Mouse (Mus musculus) layer of hippocampus, postnatal 36 days (tissue): Measurements from ENCODE around the gene Ptprf. TPM values are rescaled to one million over a fixed set of nuclear protein-coding genes. Genes with fewer than 3 reads are reported as not detected.
A peak's percentile ranks its signal among the peaks of the same experiment; 100 is the strongest.

Source experiments
- DNase-seq, 2 experiments: peaks; one replicate each; pipeline ENCODE4 v3.0.0; 2022
- total RNA-seq, 2 experiments: library from RNA; stranded (reverse); gene quantifications; 2 replicates each; pipeline ENCODE4 v1.2.3; 2021

Gene Ptprf
- total RNA-seq: 10 to 100 TPM; 73.3 to 80.7 TPM

- DNase-seq: peak; percentile 69 to 77
Measured at GRCm38 (mm10) chr4:118291231-118291630, at the start of gene Ptprf. Gene Ptprf, minus strand, starts transcription at chr4:118291405.

- DNase-seq: no peak
Measured at GRCm38 (mm10) chr4:118336658-118337057, 45.5 kb upstream of the Ptprf start.

GRCm38 (mm10) chr4:118335991-118336390 is 44.8 kb upstream of the Ptprf start:
- DNase-seq: no peak

DNA sequence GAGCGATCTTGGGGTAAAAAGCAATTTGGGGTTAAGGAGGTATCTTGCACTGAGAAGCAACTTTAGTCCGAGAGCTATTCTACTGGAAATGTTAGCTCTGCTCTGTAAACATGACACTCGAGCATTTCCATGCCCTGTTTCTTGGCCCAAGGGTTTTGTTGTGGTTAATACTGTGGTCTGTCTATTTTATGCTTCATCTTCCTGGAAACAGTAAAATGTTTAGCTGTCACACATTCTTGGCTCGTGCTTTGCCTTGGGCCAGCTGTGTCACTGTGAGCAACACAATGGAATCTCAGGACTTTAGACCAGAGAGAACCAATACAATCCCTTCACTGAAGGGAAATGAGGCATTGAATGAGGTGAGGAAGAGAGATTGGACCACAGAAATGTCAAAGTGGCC is 40.6 kb upstream of the Ptprf start:
- DNase-seq: no peak

DNA sequence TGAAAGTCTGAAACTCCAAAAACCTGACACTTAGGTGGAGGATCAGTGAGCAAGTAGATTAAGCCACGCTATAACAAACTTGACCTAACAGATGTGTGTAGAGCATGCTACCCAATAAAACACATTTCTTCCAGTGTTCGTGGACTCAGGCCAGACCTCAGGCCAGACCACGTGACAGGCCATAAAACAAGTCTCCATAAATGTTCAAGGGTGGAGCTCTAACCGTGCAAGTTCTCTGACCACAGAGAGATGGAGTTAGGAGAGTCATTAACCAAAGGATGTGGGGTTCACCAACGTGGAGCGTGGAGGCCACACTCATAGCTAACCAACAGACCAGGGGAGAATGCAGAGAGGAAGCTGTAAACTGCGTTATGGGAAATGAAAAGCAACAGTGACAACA is 35.3 kb upstream of the Ptprf start:
- no peak for DNase-seq

- DNase-seq: no peak
Measured at GRCm38 (mm10) chr4:118320636-118321035, 29.4 kb upstream of the Ptprf start.

DNA sequence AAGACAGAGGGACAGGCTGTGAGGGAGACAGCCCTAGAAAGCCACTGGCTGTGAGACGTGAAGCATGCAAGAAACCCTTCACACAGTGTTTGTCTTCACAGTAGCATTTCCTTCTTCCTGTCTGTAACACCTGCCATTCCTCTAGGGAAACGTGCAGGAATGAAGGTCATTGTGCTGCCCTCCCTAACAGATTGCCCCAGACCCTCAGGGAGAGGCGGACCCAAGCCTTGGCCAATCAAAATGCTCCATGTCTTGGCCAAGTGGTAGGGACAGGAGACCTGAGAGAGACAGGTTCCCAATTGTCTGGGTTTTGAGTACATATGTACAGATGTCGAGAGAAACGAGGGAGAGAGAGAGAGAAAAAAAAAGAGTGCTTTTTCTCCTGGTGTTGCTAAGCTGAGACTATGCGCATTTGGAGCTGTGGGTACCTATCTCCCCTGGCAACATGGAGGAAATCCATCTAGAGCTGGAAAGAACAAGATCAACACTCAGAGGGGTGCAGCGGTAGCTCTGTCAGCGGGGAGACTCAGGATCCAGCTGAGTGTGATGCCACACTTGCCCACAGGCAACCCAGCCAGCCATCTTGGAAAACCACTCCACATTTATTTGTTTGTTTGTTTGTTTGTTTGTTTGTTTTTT is 28.6 kb upstream of the Ptprf start:
- no peak for DNase-seq

DNA sequence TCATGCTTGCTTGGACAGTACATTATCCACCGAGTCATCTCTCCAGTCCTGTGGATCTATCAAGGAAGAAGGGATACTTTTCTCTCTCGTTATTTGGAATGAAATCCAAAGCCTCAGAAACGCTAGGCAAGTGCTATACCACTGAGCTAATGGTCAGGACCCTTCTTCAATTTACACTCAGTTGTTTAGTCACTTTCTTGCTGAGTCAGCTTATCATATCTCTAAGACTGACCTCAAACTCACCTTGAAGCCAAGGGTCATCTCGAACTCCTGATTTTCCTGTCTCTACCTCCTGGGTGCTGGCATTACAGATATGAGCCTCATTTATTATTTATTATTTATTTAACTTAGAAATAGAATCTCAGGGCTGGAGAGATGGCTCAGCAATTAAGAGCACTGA is 25.5 kb upstream of the Ptprf start:
- no peak for DNase-seq

DNA sequence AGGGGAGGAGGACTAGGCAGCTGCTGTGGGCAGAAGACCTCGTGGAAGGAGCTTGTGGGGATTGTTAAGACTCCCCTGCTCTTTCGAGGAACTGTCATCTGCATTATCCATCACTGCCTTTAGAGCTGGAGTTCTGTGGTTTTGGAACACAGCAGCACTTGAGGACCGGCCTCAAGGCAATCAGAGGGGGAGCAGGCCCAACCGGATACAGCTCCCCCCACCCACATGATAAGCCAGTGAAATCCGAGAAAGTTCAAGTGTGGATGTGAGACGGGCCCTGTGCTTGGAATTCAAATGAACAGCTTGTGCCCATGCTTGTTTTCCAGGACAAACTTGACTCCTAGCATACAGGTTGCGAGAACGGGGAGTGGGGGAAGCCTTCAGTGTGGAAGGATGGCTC is 24.1 kb upstream of the Ptprf start:
- DNase-seq: no peak

DNA sequence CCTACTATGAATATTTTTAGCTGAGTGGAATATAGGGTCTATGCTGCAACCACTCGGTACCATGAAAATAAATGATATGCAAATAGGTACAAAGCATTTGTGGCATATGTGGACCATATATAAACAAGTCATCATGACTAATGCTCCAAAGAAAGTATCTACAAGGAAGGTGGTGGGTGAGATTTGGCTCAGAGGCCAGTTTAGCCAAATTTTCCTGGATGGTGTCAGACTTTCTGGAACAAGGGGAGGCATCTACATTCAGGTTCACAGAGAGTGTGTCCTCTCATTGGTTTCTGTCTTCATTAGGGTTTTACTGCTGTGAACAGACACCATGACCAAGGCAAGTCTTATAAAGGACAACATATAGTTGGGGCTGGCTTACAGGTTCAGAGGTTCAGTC is 19.3 kb upstream of the Ptprf start:
- no peak for DNase-seq

- DNase-seq: no peak
Measured at GRCm38 (mm10) chr4:118307533-118308263, 16.5 kb upstream of the Ptprf start.

DNA sequence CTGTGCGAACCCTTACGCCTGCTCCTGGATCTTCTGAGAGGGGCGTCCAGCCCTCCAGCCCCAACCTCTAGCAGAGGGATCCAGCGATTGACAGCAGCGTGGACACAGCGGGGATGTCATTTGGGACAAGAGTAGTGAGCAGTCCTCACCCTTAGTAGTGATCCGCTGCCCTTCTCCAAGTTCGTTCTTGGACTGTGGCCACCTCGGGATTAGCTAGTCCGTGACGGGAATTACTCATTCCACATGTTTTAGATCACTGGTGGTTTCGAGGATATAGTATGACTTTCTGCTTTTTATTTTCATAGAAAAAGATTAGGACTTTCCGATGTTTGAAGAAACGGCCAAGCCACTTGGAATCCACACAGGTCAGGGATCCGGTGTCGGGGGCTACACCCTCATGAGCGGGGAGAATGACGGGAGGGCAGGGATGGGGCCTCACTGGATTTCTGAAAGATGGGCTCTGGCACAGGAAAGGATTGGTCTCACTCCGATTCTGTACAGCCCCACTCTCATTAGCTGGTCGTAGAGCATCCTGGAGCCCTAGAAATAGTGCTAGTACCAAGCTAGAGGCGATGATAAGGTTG is 15.0 kb upstream of the Ptprf start:
- DNase-seq: no peak

- DNase-seq: no peak
Measured at GRCm38 (mm10) chr4:118304984-118305383, 13.8 kb upstream of the Ptprf start.

DNA sequence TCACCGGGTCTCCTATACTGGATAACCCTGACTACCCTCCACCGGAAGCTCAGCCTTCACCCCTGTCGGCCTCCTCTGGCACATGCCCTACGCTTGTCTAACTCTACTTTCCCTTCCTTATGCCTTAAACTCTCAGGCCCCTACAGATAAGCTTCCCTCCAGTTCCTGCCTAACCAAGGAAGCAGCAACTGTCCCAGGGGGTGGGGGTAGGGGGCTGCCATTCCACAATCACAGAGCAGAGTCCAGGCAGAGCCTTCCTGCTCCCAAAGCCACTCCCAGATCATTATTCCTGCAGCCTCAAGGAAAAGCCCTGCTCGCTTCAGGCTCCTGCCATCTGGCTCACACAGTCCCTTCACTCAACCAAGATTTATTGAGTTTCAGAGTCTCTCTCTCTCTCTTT is 6.6 kb upstream of the Ptprf start:
- DNase-seq: no peak

DNA sequence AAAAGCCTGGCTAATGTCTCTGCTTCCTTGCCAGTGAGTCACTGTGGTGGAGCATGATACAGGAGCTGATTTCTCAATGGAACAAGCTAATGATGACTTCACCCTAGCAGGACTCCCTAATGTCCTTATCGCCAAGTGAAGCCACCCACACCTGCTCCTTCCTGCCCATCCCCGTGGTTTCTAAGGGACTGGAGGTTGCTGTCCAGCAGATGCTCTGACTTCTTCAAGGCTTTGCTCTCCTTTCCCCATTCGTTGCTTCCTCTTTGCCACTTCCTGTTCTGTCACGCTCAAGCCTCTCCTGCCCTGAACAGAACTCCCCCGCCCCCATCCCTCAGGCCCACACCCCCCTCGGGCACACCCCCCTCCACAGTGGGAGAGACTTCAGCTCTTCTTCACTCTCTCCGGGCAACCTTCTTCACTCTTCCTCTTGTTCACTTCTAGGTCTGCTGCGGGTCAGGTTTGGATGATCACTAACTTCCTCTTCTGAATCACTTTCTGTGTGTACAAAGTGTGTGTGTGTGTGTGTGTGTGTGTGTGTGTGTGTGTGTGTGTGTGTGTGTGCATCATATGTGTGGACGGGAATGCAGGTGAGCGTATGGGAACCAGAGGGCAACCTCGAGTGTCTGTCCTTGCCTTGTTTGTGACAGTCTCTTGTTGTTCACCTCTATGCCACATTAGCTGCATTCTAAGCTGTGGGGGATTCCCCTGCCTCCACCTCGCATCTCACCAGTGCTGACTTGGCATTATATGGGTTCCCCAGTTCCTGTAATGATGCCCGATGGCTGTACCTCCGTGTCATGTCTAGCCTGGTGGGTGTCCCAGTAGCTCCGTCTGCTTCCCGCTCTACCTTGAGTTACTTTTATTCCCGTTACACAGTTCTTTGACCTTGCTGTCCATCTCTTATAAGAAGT is 4.7 kb upstream of the Ptprf start:
- no peak for DNase-seq

DNA sequence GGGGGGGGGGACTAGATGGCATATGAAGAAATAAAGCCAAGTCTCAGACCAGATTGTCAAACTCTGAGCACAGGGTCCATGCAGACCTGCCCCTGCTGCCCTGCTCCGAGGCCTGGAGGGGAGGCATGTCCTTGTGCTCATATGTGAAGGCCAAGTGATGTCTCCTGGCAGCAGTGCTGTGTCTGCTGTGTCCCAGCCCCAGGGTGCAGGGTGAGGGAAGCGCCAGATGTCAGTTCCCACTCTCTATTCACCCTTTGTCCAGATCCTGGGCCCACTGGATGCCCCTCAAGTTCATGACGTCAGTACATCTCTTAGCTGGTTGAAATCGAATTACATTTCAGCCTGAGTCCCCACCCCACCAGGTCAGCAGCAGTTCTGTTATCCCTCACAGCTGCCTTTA is 3.6 kb upstream of the Ptprf start:
- DNase-seq: no peak

- peak; percentile 67 to 82 for DNase-seq
Measured at GRCm38 (mm10) chr4:118292741-118293306, 1.6 kb upstream of the Ptprf start.

- DNase-seq: peak; percentile 20 to 26
Measured at GRCm38 (mm10) chr4:118290416-118291030, 682 bp downstream of the Ptprf start.

DNA sequence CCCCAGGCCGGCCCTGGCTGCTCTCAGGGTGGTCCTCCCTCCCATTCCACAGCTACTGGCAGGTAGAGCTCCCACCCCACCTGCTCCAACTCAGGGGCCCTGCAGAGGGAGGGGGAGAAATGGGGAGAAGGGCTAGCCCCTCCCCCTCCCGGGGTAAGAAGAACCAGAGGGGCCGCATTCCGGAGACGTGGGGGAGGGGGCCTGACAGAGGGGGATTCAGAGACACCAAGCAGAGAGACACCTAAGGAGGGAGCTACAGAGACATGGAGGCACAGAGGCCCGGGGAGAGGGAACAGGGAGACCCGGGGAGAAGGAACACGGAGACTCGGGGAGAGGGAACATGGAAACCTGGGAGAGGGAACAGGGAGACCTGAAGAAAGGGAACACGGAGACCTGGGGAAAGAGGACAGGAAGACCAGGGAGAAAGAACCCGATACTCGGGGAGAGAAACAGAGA is 1.2 kb downstream of the Ptprf start:
- DNase-seq: no peak

DNA sequence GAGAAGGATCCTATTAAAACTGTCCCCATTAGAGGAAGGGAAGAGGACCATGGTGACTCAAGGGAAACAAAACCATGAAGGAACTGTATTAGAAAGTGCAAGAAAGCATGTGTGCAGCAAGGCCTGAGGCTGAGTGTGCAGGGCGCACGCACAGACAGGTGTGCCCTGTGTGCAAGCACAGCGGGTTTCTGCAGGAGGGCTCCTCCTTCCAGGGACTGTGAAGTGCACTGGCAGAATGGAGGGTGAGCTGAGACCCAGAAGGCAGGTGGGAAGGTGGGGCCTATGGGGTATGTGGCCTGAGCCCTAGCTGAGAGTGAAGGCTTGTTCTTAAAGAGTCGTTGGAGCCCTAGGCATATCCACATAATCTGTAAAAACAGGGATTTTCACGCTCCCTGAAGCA is 1.9 kb downstream of the Ptprf start:
- no peak for DNase-seq

GRCm38 (mm10) chr4:118288531-118288930 is 2.7 kb downstream of the Ptprf start:
- DNase-seq: no peak

DNA sequence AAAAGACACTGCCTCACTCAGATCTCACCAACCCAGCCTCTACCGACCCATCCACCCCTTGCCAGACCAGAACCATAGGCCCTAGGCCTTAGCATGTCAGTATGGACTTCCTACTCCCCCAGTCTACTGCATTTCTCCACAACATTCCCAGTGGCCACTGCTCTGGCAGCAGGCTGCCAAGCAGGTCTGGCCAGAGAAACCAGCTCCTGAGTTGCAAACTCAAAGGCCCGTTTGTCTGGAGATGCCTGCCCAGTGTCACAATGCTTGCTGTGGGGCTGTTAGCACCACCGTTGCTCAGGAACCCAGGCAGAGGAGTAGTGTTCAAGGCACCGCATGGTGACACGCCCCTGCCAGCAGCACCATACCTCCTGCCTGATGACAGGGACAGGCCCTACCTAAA is 5.0 kb downstream of the Ptprf start:
- no peak for DNase-seq
